Mouse (Mus musculus): ENCODE results near the gene Dnah12. TPM values are rescaled to one million over a fixed set of nuclear protein-coding genes. Genes with fewer than 3 reads are reported as not detected.

The Dnah12 gene
- 0.15 and 0.17 TPM in 2 replicates for polyA plus RNA-seq (2011; ENCODE audit: insufficient read depth, insufficient read length, low read depth, missing spikeins)

DNA sequence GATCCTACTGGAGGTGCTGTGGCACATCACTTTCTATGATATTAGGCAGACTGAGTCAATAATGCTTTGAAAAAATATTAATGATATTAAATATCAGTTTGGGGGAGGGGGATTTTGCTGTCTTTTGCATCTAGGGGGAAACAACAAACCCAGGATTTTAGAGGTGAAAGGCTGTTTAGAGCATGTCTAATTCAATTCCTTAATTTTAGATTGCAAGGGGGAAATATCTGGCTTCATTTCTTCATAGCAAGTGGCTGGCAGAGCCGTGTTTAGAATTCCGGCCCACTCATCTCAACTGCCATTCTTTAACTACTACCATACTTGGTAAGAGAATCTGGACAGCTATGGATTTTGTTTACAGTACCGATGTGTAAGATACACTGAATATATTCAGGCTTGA lies at the start of gene Dnah12:
Dnah12 (plus strand) TSS at position 301 of the 400 bp plus-strand sequence.
- no peak within 1 kb of the TSS for H3K4me3 ChIP-seq (ENCODE audit: low read depth, low read length)
- H3K36me3 ChIP-seq (ENCODE audit: control insufficient read depth, insufficient read depth, low read length, poor library complexity, severe bottlenecking): no peaks in the 10 kb centered on the region
- no peaks in the 10 kb centered on the region for H3K4me1 ChIP-seq (ENCODE audit: control insufficient read depth, insufficient read depth, low read length)
- H3K9me3 ChIP-seq (replicated peaks; ENCODE audit: control insufficient read depth, insufficient read depth, low read length, poor library complexity, severe bottlenecking): no peaks in the 10 kb centered on the region
- no peak within 1 kb of the TSS for H3K9ac ChIP-seq (ENCODE audit: low read depth, poor library complexity, severe bottlenecking)
- TF ChIP-seq EP300 (IDR thresholded peaks at IDR 0.05; ENCODE audit: insufficient read depth, low read depth, low read length) (no peak), CTCF (IDR thresholded peaks at IDR 0.05; ENCODE audit: low read depth, low read length) (no peak), POLR2A (IDR thresholded peaks at IDR 0.05; ENCODE audit: insufficient read depth, low read length) (no peak)
- H3K27ac ChIP-seq (ENCODE audit: insufficient read depth, low read length): no peak within 1 kb of the TSS
- no peaks in the 10 kb centered on the region for H3K27me3 ChIP-seq (ENCODE audit: control insufficient read depth, insufficient read depth, low read length, poor library complexity, severe bottlenecking)

DNA sequence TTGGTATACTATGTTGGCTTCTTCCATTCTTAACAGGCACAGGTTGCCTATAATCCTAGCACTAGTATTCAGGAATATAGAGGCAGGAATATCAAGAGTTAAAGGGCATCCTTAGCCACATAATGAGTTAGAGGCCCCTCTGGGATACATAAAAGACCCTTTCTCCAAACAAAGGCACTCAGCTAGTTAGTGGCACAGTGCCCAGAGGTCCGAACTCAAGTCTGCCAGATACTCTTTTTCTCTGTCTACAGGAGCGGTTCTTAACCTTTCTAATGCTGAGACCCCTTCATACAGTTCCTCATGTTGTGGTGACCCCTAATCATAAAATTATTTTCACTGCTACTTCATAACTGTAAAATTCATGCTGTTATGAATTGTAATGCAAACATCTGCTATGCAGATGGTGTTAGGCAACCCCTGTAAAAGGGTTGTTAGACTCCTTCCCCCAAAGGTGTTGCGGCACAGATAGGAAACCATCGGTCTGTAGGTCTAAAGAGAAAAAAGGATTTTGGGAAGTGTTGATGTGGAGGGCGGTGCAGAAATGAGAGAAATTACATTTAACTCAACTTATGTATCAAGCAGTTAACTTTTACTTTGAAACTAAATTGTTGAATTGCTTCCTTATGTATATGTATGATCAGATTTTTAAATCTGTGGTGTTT lies 47.0 kb upstream of the Dnah12 start:
- Histone ChIP-seq H3K4me3 (ENCODE audit: low read depth, low read length) (no peak overlapping the region), H3K9ac (ENCODE audit: low read depth, poor library complexity, severe bottlenecking) (no peak overlapping the region), H3K27ac (ENCODE audit: insufficient read depth, low read length) (no peak overlapping the region), H3K4me1 (ENCODE audit: control insufficient read depth, insufficient read depth, low read length) (no peaks in the 10 kb centered on the region), H3K36me3 (ENCODE audit: control insufficient read depth, insufficient read depth, low read length, poor library complexity, severe bottlenecking) (peaks cover 11% of the 10 kb centered on the region), H3K27me3 (ENCODE audit: control insufficient read depth, insufficient read depth, low read length, poor library complexity, severe bottlenecking) (no peaks in the 10 kb centered on the region), H3K9me3 (replicated peaks; ENCODE audit: control insufficient read depth, insufficient read depth, low read length, poor library complexity, severe bottlenecking) (no peaks in the 10 kb centered on the region)
- TF ChIP-seq POLR2A (IDR thresholded peaks at IDR 0.05; ENCODE audit: insufficient read depth, low read length) (no peak), EP300 (IDR thresholded peaks at IDR 0.05; ENCODE audit: insufficient read depth, low read depth, low read length) (no peak), CTCF (IDR thresholded peaks at IDR 0.05; ENCODE audit: low read depth, low read length) (no peak)

DNA sequence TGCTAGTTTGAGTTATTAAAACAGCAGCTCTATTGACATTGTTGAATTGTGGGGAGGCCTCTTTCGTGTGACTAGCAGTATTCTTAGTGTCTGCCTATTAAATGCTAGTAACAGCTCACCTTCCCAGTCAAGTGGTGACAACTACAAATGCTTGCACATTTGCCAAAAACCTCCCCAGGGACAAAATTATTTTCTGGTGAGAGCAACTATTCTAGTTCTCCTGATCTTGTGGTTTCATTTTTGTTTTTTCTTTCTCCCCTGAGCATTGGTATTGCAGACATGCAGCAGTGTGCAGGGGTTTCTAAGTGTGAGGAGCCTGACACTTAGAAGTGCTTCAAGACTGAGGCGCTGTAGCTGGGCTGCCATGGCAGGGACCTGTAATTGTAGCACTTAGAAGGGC lies 45.3 kb upstream of the Dnah12 start:
- H3K27me3 ChIP-seq (ENCODE audit: control insufficient read depth, insufficient read depth, low read length, poor library complexity, severe bottlenecking): no peaks in the 10 kb centered on the region
- no peak overlapping the region for H3K4me3 ChIP-seq (ENCODE audit: low read depth, low read length)
- H3K9ac ChIP-seq (ENCODE audit: low read depth, poor library complexity, severe bottlenecking): no peak overlapping the region
- no peak overlapping the region for H3K27ac ChIP-seq (ENCODE audit: insufficient read depth, low read length)
- no peaks in the 10 kb centered on the region for H3K9me3 ChIP-seq (replicated peaks; ENCODE audit: control insufficient read depth, insufficient read depth, low read length, poor library complexity, severe bottlenecking)
- TF ChIP-seq POLR2A (IDR thresholded peaks at IDR 0.05; ENCODE audit: insufficient read depth, low read length) (no peak), EP300 (IDR thresholded peaks at IDR 0.05; ENCODE audit: insufficient read depth, low read depth, low read length) (no peak), CTCF (IDR thresholded peaks at IDR 0.05; ENCODE audit: low read depth, low read length) (no peak)
- no peaks in the 10 kb centered on the region for H3K4me1 ChIP-seq (ENCODE audit: control insufficient read depth, insufficient read depth, low read length)
- H3K36me3 ChIP-seq (ENCODE audit: control insufficient read depth, insufficient read depth, low read length, poor library complexity, severe bottlenecking): peaks cover 14% of the 10 kb centered on the region

DNA sequence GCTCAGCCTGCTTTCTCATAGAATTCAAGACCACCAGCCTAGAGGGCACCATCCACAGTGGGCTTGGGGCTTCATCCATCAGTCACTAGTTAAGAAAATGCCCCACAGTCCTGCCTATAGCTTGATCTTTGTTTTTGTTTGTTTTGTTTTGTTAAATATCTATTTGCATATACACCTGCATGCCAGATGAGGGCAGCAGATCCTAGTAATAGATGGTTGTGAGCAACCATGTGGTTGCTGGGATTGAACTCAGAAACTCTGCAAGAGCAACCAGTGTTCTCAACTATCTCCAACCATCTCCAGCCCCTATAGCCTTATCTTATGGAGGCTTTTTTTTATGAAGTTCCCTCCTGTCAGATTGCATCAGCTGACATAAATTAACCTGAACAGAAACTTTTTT lies 41.2 kb upstream of the Dnah12 start:
- H3K36me3 ChIP-seq (ENCODE audit: control insufficient read depth, insufficient read depth, low read length, poor library complexity, severe bottlenecking): peaks cover 39% of the 10 kb centered on the region
- no peak overlapping the region for H3K9ac ChIP-seq (ENCODE audit: low read depth, poor library complexity, severe bottlenecking)
- no peak overlapping the region for H3K27ac ChIP-seq (ENCODE audit: insufficient read depth, low read length)
- H3K27me3 ChIP-seq (ENCODE audit: control insufficient read depth, insufficient read depth, low read length, poor library complexity, severe bottlenecking): no peaks in the 10 kb centered on the region
- no peaks in the 10 kb centered on the region for H3K9me3 ChIP-seq (replicated peaks; ENCODE audit: control insufficient read depth, insufficient read depth, low read length, poor library complexity, severe bottlenecking)
- TF ChIP-seq POLR2A (IDR thresholded peaks at IDR 0.05; ENCODE audit: insufficient read depth, low read length) (no peak), EP300 (IDR thresholded peaks at IDR 0.05; ENCODE audit: insufficient read depth, low read depth, low read length) (no peak), CTCF (IDR thresholded peaks at IDR 0.05; ENCODE audit: low read depth, low read length) (no peak)
- no peak overlapping the region for H3K4me3 ChIP-seq (ENCODE audit: low read depth, low read length)
- no peaks in the 10 kb centered on the region for H3K4me1 ChIP-seq (ENCODE audit: control insufficient read depth, insufficient read depth, low read length)

DNA sequence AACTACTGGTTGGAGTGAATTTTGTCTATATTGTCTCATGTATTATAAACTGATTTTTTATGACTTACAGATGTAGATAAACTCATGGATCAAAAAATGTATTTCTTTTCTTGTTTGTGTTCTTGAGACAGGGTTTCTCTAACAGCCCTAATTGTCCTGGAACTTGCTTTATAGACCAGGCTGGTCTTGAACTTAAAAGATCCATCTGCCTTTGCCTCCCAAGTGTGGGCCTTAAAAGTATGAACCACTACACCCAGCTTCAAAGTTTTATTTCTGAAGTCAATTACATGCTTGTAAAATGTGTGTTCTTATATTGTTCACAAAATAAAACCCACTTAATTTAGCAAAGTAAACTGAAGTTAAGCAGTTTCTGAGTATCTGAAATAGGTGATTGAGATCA lies 34.9 kb upstream of the Dnah12 start:
- TF ChIP-seq CTCF (IDR thresholded peaks at IDR 0.05; ENCODE audit: low read depth, low read length) (no peak), POLR2A (IDR thresholded peaks at IDR 0.05; ENCODE audit: insufficient read depth, low read length) (no peak), EP300 (IDR thresholded peaks at IDR 0.05; ENCODE audit: insufficient read depth, low read depth, low read length) (no peak)
- Histone ChIP-seq H3K4me3 (ENCODE audit: low read depth, low read length) (no peak overlapping the region), H3K9ac (ENCODE audit: low read depth, poor library complexity, severe bottlenecking) (no peak overlapping the region), H3K4me1 (ENCODE audit: control insufficient read depth, insufficient read depth, low read length) (no peaks in the 10 kb centered on the region), H3K27me3 (ENCODE audit: control insufficient read depth, insufficient read depth, low read length, poor library complexity, severe bottlenecking) (no peaks in the 10 kb centered on the region), H3K27ac (ENCODE audit: insufficient read depth, low read length) (no peak overlapping the region), H3K36me3 (ENCODE audit: control insufficient read depth, insufficient read depth, low read length, poor library complexity, severe bottlenecking) (peaks cover 24% of the 10 kb centered on the region), H3K9me3 (replicated peaks; ENCODE audit: control insufficient read depth, insufficient read depth, low read length, poor library complexity, severe bottlenecking) (no peaks in the 10 kb centered on the region)

DNA sequence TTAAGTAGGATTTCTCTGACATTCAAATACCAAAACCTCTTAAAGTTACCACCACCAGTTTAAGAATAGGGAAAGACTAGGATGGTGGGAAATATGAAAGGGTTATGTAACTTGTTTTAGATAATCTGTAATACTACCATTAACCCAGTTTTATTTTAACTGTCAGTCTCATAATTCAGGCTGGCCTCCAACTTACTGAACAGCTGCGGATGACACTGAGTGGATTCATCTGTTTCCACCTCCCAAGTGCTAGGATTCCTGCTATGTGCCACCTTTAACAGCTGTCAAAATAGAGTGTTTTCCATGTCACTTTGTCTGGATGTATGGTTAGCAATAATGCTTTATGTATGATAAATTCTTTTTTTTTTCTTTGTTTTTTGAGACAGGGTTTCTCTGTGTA lies 32.8 kb upstream of the Dnah12 start:
- no peaks in the 10 kb centered on the region for H3K4me1 ChIP-seq (ENCODE audit: control insufficient read depth, insufficient read depth, low read length)
- no peaks in the 10 kb centered on the region for H3K27me3 ChIP-seq (ENCODE audit: control insufficient read depth, insufficient read depth, low read length, poor library complexity, severe bottlenecking)
- peaks cover 22% of the 10 kb centered on the region for H3K36me3 ChIP-seq (ENCODE audit: control insufficient read depth, insufficient read depth, low read length, poor library complexity, severe bottlenecking)
- TF ChIP-seq POLR2A (IDR thresholded peaks at IDR 0.05; ENCODE audit: insufficient read depth, low read length) (no peak), EP300 (IDR thresholded peaks at IDR 0.05; ENCODE audit: insufficient read depth, low read depth, low read length) (no peak), CTCF (IDR thresholded peaks at IDR 0.05; ENCODE audit: low read depth, low read length) (no peak)
- no peaks in the 10 kb centered on the region for H3K9me3 ChIP-seq (replicated peaks; ENCODE audit: control insufficient read depth, insufficient read depth, low read length, poor library complexity, severe bottlenecking)
- H3K4me3 ChIP-seq (ENCODE audit: low read depth, low read length): no peak overlapping the region
- H3K9ac ChIP-seq (ENCODE audit: low read depth, poor library complexity, severe bottlenecking): no peak overlapping the region
- no peak overlapping the region for H3K27ac ChIP-seq (ENCODE audit: insufficient read depth, low read length)

Data from ES-Bruce4 (cell line).